Mouse (Mus musculus) myocyte (in vitro differentiated cells): ENCODE measurements at regions not wholly inside any gene's neighbourhood (a gene's known extent, or its start where the extent isn't known, plus 50 kb on each side); places are given as distances from the start of the nearest gene placed in this dataset.

ENCODE experiments used
- CEBPB ChIP-seq: IDR thresholded peaks from 2 replicates; pipeline ENCODE4 v1.6.1; 2011; ENCODE audit warnings: mild to moderate bottlenecking, moderate library complexity; ENCODE audit not compliant: poor library complexity, insufficient read depth, severe bottlenecking
- E2F4 ChIP-seq: IDR thresholded peaks from one replicate; pipeline ENCODE4 v1.6.1; 2011; ENCODE audit warnings: mild to moderate bottlenecking, control low read depth, moderate library complexity; ENCODE audit not compliant: insufficient read depth
- MAX ChIP-seq: IDR thresholded peaks from one replicate; pipeline ENCODE4 v1.6.1; 2011; ENCODE audit warnings: low read depth, mild to moderate bottlenecking, control low read depth
- MYOG ChIP-seq, 3 experiments: IDR thresholded peaks; one replicate each; pipeline ENCODE4 v1.6.1; 2011; ENCODE audit warnings: control low read depth in 2 of 3, low read depth in 2 of 3, mild to moderate bottlenecking in 2 of 3; ENCODE audit not compliant: insufficient read length in 2 of 3, control insufficient read depth in 1 of 3, insufficient read depth in 1 of 3
- POLR2A ChIP-seq: IDR thresholded peaks from one replicate; pipeline ENCODE4 v1.6.1; 2011; ENCODE audit warnings: low read depth, mild to moderate bottlenecking, control low read depth, moderate library complexity; ENCODE audit not compliant: insufficient read length
- TCF3 ChIP-seq: IDR thresholded peaks from one replicate; pipeline ENCODE4 v1.6.1; 2011; ENCODE audit warnings: low read depth, control low read depth; ENCODE audit not compliant: insufficient read length

DNA sequence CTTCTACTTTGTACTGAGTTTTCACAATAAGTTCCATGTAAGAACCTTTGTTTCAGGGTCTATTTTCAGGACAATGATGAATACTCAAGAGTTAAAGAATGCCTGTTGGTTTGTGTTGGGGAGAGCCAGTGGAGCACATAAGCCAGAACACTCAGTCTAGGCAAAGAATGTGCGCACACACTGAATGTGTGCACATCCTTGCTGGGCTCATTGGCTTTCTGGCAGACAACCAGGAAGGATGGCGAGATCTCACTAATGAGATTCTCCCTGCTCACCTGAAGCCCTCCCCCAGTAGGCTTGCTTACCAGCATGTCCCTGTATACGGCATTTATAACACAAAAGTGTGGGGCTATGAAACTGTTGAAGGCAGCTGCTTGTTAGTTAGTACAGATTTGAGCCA is 411.0 kb downstream of the D3Ertd751e start:
- TF ChIP-seq POLR2A (no peak), TCF3 (no peak), MAX (no peak), CEBPB (no peak), E2F4 (no peak), MYOG (IDR thresholded peaks at IDR 0.05; ENCODE audit: control insufficient read depth in 1 of 3, insufficient read depth in 1 of 3, insufficient read length in 2 of 3, low read depth in 2 of 3) (no peak)
